Mouse (Mus musculus): ENCODE data around the gene Setd4.
"Not testable (repeated sequence)": the region's sequence is repeated elsewhere in the genome, so short reads cannot be mapped to it uniquely, and the experiment has no call there.

The Setd4 gene

DNA sequence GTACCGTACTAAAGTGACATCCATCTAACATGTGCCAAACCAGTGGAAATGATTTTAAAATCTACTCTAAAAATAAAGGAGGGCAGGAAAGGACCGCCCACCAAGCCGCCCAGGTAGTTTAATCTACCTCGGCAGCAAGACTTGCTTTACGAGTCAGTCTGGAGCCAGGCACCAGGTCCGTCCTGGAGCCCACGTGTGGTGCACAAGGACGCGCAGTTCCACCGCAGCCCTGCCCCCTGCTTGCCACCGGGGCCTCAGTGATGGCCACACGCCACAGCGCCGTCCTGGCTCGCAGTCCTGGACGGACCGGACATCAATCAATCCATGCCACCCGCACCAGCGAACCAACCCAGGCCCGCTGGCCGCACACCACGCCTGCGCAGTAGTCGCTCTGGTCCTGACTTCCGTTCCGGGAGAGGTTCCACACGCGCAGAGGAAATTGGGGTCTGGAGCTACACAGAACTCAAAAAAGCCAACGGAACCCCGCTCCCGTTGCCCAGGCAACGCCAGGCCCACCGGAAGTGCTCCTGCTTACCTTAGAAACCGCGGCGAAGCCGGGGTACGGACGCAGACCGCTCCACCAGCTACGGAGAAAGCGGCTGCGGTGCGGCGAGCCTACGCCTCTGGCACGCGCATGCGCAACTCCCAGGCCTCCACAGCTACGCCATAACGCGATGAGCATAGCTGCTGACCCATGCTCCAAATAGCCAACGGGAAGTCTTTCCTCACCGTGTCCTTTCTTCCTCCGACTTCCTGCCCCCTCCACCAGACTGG lies at the start of gene Setd4:
Setd4 (minus strand) TSS at position 625 of the 774 bp plus-strand sequence.
- peak; percentile 77 for DNase-seq (ENCODE audit: low read depth, low spot score)

DNA sequence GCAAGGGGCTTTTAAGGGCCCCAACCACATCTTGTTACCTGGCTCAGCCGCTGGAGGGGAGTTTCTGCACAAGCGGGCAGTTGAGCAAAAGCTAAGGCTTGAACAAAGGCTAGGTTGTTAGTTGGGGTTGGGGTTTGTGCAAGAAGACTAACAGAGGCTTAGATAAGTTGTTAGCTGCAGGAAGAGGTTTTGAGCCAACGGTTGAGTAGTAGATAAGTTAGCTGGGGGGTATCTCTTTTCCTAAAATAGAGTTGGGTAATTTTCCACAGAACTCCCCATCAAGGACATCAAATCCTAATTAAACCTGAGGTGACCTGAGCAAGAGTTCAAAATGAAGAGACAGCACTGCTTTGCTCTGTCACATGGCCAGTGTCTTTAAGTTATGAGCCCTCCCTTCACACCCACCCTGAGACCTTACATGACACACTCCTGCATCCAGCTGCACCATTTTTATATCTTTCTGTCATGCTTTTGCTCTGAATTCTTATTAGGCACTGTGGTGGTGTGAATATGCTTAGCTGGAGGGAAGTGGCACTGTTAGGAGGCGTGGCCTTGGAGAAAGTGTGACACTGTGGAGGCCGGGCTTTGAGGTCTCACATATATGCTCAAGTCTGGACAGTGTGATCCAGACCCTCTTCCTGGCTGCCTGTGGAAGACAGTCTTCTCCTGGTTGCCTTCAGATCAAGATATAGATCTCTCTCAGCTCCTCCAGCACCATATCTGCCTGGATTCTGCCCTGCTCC lies 44.7 kb upstream of the Setd4 start:
- DNase-seq (ENCODE audit: low read depth, low spot score) = no peak

DNA sequence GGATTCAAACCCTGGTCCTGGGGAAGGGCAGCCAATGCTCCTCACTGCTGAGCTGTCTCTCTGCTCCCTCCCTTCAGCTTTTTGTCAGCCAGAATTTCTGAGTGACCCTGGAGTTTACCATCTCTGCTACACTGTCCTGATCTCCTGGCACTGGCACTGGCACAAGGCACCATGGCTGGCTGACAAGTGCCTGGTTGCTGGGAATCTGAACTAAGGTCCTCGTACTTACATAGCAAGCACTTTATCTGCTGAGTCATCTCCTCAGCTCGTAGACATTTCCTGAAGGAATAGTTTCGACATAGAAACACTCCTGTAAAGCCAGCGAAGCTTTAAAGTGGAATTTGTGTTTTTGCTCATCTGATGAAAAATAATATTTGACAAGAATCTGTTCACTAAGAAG lies 40.1 kb upstream of the Setd4 start:
- no peak for DNase-seq (ENCODE audit: low read depth, low spot score)

DNA sequence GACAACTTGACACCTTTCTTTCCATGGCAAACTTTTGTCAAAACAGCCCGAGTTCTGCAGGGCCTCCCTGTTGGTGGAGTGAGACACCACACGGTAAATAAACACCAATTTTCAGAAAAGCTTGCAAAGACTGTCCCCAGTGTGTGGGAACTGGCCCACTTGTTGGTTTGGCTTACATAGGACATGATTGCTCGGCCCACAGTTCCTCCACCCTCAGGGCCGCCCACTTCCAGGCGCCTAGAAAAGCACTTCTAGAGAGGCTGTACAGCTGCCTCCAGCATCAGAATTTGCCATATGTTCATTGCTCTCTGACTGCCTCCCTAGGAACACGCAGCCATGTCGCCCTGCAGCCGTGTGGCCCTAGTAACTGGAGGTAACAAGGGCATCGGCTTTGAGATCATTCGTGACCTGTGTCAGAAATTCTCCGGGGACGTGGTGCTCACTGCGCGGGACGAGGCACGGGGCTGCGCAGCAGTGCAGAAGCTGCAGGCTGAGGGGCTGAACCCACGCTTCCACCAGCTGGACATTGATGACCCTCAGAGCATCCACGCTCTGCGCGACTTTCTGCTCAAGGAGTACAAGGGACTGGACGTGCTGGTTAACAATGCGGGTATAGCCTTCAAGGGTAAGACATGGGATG lies 24.0 kb upstream of the Setd4 start, which contains the start of gene Gm5678:
Gm5678 (plus strand) TSS at position 337 of the 640 bp plus-strand sequence.
- DNase-seq (ENCODE audit: low read depth, low spot score) = no peak

DNA sequence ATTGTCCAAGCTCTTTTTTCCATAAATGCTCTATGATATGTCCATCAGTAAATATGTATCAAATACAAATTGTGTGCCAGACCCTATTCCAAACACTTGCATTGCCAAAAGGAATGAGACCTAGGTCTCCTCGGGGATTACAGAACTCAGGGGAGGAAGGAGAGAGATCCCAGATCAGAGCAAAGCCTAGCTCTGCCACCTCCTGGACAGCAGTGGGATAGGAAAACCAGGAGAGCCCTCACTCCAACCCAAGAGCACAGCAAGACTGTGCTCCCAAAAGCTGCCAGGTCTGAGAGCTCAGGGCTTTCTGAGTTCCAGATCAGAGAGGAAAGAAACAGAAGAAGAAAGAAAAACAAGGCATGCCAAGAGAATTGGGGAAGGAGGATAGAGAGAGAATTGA lies 22.9 kb upstream of the Setd4 start:
- no peak for DNase-seq (ENCODE audit: low read depth, low spot score)

DNA sequence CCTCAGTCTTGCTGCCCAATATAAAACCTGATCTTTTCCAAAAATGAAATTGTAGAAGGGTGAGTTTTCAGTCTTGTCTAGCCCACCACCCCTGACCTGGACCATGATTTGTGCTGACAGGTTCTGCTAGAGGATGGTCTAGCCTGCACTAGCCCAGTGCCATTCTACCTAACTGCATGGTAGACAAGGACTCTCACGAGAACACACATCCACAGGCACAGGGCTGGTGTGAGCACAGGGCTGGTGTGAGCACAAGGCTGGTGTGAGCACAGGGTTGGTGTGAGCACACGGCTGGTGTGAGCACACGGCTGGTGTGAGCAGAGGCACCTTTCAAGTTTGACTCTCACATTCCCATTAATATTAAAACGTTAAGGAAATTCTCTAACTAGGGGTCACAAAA lies 20.8 kb upstream of the Setd4 start:
- no peak for DNase-seq (ENCODE audit: low read depth, low spot score)

DNA sequence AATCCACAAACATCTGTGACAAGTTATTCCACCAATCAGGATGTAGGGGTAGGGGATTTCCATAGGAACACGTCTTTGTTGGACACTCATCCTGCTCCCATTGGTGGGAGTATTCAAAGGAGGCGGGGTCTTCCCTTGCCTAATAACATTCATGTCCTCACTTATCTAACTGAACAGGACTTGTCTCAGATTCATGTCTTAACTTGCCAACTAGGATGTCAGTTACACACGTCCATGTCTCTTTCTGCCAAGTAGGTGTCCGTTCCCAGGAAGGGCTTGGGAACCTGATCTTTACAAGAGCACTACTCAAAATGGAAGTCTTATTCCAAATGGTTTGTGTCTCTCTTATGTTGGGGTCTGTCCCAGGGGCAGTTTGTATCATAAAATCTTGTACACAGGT lies 19.9 kb upstream of the Setd4 start:
- DNase-seq (ENCODE audit: low read depth, low spot score) = not testable (repeated sequence)

DNA sequence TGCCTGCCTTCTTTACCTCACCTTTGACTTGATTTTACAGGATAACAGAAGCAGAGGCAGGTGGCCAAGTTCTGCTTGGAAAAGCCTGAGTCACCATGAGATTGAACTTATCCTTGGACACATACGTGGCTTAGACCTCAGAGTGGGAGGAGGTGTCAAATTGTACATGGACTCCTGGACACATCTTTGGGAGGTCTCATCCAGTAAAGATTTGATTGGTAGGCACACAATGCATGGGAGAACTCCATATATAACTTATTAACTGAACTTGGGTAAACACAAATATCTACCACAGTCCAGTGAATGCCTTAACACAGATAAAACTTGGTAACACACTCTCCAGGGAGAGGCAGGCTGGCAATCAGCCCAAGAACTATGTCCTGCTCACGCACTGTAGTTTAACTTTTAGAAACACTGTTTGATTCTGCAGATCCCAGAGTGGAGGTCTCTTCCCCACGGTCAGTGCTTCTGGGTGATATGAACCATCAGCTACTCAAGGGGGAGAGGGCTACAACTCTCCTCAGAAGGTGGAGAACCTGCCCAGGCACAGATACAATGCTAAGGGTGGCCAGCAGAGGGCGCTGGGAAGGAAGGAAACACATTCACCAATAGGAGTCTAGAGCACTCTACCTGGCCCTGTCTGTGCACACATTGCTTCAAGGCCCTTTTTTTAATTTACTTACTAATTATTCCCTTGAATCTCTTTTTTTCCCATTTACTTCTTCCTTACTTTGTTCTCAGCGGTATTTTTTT lies 11.4 kb upstream of the Setd4 start:
- peak; percentile 48 for DNase-seq (ENCODE audit: low read depth, low spot score)

DNA sequence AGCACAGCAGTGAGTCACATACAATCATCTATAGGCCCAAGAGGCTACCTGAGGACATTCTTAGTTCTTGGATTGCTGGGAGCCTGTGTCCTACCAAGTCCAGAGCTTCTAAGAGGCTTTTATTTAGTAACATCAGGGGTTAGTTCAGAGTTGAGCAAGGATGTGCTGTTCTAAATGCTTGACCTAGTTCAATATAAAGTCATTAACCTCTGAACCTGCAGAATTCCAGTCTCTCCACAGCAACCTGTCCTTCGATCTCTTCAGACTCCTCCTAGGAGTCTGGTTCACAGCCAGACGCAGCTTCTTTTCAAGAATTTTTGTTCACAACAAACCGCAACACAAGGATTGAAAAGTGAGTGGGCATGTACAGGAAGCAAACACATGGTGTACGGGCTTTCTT lies 7.1 kb upstream of the Setd4 start:
- no peak for DNase-seq (ENCODE audit: low read depth, low spot score)

DNA sequence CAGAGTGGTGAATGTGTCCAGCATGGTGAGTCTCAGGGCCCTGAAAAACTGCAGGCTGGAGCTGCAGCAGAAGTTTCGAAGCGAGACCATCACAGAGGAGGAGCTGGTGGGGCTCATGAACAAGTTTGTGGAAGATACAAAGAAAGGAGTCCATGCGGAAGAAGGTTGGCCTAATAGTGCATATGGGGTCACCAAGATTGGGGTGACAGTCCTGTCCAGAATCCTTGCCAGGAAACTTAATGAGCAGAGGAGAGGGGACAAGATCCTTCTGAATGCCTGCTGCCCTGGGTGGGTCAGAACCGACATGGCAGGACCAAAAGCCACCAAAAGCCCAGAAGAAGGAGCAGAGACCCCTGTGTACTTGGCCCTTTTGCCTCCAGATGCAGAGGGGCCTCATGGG lies 5.9 kb upstream of the Setd4 start:
- no peak for DNase-seq (ENCODE audit: low read depth, low spot score)

DNA sequence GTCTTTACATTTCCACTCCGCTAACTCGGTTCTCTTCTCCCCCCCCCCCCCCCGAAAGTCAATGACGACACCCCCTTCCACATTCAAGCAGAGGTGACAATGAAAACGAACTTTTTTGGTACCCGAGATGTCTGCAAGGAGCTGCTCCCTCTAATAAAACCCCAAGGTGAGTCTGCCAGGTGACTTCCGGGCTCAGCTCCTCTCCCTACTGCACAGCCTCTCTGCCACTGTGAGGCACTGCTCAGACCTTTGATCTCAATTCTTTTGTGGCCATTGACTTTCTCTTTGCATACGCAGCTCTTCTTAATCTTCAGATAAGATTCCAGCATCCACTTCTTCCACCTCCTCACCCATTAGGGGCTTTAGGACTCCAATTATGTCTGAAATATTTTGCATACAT lies 4.9 kb upstream of the Setd4 start:
- no peak for DNase-seq (ENCODE audit: low read depth, low spot score)

DNA sequence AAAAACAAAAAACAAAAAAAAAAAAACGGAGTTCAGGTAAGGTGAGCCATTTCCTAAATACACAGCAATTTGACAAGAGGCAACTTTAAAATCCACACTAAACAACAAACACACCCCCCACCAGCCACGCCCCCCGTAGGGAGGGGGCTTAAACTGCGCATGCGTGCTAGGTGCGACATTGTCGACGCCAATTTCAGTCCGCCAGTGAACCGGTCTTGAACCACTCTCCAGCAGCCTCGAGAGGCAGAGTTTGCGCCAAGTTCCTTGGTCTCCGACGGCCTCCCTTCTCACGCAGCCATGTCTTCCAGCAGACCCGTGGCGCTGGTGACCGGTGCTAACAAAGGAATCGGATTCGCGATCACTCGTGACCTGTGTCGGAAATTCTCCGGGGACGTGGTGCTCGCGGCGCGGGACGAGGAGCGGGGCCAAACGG lies 3.8 kb upstream of the Setd4 start:
- DNase-seq (ENCODE audit: low read depth, low spot score) = peak; percentile 61

DNA sequence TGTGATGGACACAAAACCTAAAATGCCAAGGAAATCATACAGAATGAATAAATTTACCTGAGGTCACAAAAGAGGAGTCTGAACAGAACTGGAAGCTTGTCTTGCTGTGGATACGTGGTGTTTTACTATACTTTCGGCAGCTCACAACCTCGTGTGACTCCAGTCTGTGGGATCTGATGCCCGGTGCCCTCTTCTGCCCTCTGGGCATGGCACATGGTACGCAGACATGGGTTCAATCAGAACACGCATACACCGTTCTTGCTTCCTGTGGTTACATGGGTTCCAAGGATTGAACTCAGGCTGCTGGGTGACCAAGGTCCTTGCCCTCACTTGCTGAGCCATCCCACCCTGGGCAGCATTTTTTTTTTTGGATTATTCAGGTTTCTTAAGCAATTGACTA lies 2.3 kb upstream of the Setd4 start:
- no peak for DNase-seq (ENCODE audit: low read depth, low spot score)

DNA sequence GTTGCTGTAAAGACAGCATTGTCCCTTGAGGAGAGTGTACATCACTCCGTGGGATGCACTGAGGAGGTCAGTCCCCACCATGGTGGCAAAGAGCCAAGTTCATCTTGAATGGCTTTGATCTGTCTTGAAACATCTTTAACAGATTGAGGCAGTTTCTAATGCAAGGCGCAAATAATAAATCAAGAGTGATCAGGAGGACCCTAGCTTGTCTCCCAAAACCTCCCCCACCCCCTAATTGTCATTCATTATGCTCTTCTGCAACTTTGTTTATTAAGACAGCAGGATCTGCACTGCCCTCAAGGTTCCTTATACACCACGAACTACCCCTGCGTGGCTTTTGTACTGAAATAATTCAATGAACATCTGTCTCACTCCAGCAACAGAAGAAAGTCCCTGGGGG lies 1.7 kb upstream of the Setd4 start, which contains the start of gene Cbr1:
Cbr1 (plus strand) TSS at position 301 of the 400 bp plus-strand sequence.
- no peak for DNase-seq (ENCODE audit: low read depth, low spot score)

DNA sequence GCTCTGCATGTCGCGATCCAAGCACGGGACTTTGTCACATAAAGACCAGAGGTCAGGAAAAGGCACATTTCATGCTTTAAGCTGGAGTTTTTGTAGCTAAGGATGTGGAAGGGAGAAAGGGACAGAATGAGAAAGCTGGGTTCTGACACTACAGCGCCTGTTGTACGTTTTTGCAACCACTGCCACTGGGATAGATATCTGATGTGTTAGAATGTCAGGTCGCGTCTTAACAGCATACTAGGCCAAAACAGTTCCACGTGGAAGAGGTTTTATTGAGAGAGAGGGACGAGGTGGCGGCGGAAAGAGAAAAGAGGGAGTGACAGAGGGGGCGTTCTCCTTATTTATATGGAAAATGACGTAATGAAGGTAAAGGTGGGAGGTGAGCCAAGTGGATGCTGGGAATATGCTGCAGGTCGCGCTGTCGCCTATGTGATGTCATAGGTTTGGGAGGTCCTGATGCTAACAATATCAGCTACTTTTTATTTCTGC lies 662 bp upstream of the Setd4 start:
- DNase-seq (ENCODE audit: low read depth, low spot score) = no peak

DNA sequence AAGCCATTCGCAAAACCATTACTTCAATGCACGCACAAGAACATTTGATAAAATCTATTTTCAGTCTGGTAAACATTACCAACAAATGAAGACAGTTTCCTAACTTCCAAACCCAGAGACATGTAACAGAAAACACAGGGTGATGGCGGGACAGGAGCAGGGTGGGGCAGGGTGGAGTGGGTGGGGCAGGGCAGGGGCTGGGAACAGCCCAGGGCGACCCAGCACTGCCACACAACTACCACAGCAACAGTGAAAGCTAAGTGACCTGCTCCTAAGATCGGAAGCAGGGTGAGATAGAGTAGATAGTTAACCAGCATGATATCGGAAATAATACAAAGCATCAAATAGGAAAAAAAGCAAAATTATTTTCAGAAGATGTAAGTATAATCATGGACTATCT lies 4.4 kb downstream of the Setd4 start:
- DNase-seq (ENCODE audit: low read depth, low spot score) = peak; percentile 21

DNA sequence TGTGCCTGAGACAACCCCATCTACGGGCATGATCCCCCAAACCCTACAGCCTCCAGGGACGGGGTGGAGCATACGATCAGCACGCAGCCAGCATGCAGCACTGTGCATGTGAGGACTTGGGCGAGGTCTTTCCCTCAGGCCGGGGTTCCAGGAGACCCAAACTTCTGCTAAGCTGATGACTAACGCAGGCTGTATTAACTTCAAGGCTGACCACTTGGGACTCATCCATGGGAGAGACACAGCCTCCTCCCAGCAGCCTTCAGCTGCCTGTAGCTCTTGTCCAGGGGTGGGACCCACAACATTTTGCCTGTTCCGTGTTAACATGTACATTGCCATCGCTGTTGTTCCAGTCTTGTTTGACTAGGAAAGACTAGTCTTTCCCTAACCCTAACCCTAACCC lies 6.3 kb downstream of the Setd4 start:
- no peak for DNase-seq (ENCODE audit: low read depth, low spot score)

DNA sequence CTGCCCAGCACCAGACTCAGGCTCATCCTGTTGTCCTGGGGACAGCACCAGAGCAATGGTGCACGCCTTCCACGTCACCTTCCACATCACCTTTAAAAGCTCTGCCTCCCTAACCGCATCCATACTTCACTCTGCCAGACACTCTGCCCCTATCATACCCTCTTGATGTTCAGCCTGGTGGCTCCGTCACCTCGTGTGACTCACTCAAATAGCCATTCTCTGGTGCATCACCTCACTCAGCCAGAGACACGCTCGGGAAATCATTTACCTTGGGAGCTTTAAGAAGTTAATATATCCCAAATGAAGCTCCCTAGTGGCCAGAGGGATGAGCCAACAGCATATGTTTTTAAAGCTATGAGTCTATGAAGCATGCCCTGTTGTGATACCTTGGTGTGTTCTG lies 7.1 kb downstream of the Setd4 start:
- no peak for DNase-seq (ENCODE audit: low read depth, low spot score)

DNA sequence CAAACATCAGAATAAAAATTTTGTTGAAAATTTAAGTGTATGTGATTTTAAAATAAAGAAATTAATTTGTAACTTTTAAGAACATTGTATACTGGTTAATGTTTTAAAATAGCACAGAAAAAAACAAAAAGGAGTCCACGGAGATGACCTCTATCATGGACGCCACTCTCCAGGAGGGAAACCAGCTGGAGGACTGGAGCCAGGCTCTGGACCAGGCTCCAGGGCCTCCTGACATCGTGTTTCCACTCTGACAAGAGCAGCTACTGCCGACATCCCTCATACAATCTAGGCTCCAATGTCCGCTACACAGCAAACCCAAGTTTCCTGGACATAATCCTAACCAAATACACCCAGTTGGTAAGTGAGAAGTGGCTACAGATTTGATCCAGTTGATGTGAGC lies 8.1 kb downstream of the Setd4 start:
- DNase-seq (ENCODE audit: low read depth, low spot score) = no peak

DNA sequence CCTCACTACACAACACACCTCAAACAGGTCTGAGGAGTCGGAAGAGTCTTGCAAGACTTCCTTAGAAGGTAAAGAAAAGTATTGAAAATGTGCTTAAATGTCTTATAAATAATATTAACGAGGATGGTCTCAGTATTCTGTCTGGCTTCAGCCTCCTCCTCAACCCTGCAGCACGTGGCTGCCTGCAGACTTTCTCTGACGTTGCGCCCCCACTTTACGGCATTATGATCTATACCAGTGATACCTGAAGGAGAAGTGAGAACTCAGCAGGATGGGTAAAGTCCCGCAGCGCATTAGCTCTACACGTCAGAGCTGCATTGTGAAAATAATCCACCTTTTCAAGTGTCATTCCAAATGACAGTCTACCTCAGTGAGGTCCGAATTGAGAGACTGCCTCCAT lies 9.4 kb downstream of the Setd4 start:
- no peak for DNase-seq (ENCODE audit: low read depth, low spot score)

DNA sequence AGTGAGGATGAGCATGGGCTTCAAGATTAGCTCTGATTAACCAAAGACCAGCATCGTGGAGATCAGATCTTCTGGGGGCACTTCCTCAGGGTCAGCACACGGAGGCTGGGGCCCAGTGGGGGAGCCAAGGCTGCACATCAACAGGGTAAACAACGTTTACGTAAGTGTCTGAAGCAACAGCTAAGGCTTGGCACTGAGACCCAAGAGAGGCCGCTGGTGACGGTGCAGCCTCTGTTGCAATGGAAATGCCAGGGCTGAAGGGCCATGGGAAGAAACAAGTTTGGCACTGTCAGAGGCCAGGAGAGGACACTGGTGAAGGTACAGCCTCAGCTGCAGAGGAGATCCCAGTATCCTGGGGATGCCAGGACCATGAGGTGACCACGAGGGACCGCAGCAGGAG lies 10.5 kb downstream of the Setd4 start:
- DNase-seq (ENCODE audit: low read depth, low spot score) = no peak

DNA sequence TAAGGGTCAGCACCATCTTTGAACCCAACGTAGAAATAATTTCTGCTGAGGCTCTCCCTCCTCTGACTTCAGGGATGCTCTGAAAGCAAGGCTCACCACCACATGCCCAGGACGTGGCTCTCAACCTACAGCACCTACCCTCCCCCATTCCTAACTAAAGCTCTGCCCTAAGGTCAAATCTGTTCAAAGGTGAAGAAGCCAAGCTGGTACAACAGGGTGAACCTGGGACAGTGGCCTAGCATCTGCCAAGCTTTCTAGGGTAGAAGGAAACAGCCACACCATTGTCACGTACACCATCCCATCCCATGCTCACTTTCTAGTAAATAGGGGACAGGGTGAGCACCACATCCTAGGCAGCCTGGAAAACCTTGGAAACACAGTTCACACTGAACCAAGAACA lies 11.2 kb downstream of the Setd4 start:
- no peak for DNase-seq (ENCODE audit: low read depth, low spot score)

Data from c-Kit-negative CD71-positive TER-119-positive erythroid progenitor cells, embryonic 14.5 days (primary cell).